Mouse (Mus musculus): ENCODE results near the gene Krt7.

DNA sequence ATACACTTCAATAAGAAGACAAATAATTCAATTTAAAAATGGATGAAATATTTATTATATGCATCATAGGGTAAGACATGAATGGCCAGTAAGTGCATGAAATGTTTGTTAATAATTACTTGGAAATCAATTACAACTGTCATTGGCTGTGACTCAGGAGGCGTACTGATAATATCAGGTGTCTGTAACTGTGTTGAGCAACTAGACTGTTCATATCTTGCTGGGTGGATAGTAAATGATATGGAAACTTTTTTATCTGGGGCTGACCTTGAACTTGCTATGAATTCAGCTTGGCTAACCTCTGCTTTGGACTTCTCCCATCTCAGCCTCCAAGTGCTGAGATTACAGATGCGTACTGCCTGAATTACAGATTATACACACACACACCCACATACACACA is 13.2 kb upstream of the Krt7 start:
- TF ChIP-seq ZNF384 (IDR thresholded peaks at IDR 0.05; ENCODE audit: low read depth, low read length) (no peak), HCFC1 (IDR thresholded peaks at IDR 0.05; ENCODE audit: borderline replicate concordance, insufficient read depth, low read length) (no peak)
